Mouse (Mus musculus) lung, postnatal 25 days (tissue): Measurements from ENCODE around the gene Cnot2.
A peak's percentile ranks its signal among the peaks of the same experiment; 100 is the strongest.

ENCODE experiments used
- DNase-seq: peaks from one replicate; pipeline ENCODE4 v3.0.0; 2022; ENCODE audit warnings: low spot score

Cnot2 gene

DNA sequence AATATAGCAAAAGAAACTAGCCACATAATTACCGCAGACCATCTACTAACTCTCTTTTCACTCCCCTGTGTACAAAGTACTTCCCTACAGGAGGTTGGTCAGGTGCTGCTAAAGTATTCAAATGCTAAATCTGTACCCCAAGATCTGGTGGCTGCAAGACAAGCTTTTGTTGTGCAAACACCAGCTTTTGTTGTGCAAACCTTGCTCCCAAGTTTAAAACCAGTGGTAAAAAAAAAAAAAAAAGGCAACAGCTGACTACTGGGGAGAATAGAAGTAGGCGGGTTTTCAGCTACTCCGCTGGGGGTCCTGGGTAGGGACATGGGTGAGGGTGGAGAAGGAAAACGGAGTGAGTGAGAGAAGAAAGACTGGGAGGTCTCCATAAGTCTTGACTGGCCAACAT lies 19.1 kb downstream of the Cnot2 start:
- no peak for DNase-seq

DNA sequence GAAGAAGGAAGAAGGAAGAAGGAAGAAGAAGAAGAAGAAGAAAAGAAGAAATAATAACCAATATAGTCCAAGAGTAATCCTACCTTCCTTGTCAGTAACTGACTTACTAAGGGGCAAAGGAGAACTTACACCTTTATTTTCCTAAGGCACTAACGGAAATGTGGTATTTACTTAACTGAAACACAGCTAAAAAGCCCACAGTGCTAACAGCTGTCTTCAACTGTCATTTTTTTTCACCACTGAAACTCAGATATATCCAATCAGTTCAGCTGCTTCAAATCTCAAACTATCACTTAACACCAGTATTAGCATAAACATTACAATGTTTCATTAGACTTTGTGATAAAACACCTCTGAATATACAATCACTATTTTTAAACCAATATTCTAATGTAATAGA lies 22.1 kb downstream of the Cnot2 start:
- DNase-seq = no peak

DNA sequence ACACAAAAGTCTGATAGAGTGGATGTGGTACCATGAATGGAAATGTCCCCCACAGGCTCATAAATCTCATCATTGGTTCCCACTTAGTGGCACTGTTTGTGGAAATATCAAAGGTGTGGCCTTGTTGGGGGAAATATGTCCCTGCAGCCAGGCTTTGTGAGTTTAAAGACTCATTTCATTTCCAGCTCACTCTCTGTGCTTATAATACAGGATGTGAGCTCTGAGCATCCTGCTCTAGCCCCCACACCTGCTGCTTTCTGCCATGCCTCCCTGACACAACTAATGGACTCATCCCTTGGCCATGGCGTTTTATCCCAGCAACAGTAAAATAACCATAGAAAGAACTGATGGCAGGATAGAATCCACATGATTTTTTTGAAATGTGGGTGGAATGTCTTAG lies 24.1 kb downstream of the Cnot2 start:
- DNase-seq = no peak

DNA sequence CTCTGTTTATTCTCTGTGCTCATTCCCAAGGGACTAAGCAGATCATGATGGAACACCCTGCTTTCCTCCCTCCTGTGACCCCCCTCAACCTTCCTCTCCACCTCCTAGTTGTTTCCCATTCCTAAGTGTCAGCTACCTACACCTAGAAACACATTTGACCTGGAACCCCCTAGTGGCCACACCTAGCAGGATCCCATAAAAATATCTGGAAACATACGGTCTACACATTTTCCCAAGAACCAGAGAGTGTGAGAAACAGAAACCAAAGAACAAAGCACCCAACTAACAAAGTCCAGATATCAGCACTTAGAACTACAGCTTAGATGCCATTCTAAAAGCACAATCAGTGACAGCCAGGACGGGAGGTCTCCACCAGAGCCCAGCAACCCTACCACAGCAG lies 26.9 kb downstream of the Cnot2 start:
- DNase-seq = no peak

DNA sequence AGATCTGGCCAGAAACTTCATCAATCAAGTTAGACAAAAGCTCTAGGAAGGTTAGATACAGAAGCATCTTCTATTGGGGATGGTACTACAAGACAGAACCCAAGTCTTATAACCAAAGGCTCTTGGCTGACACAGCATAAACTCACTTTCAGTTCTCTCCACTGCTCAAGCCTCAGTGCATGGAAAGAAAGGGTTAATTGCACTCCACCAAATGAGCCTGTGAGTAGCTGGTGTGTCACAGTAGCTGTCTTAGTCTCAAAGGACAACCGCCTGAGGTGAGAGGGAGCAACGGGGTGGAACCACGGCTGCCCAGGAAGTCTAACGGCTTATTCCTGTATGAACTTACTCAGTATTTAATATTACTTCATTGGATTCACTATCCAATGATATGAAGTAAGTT lies 33.4 kb downstream of the Cnot2 start:
- DNase-seq = no peak

DNA sequence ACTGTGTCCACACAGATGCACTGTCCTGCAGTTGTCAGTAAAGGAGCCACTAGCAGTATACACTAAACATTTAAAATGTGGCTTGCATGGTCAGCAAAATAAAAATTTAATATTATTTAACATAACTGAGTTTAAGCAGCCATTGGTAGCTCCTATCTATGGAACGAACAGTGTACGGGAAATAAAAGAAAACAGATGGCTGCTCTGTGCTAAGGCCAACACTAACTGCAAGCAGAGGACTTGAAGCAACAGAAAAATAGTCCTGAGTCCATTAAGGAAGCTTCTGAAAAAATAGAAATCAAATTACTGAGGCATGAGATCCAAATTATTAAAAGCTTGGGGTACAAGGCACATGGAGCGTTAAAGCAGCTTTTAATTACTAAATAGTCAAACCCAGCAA lies 35.1 kb downstream of the Cnot2 start:
- no peak for DNase-seq

DNA sequence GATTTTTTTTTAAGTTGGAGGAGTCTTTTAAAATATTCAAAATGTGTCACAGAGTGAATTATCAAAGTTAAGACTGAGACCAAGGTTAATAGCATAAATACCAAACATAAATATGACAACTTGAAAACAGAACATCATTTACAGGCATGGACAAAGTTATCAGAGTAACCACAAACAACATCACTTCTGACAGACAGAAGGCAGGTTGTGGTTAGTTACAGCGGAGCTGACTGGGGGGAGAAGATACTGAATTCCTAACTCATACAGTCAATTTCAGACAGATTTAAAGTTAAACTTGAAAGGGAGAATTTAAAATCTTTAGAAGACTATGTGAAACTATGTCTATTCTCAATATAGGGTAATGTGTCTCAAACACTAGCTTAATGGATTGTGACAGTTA lies 38.2 kb downstream of the Cnot2 start:
- DNase-seq = no peak

DNA sequence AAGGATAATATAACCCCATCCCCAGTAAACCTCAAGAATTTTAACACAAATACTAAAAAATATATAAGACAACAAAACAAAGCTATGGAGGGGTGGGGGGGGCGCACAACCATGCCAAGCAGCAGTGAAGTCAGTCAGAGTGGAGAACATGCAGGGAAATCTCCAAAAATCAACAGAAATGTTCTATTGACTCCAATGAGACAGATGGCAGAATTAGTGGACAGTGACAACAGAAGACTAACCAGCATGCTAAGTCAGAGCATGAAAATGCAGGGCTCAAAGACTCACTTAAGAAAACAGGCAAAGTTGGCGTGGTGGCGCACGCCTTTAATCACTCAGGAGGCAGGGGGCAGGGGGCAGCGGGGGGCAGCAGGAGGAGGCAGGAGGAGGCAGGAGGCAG lies 40.6 kb downstream of the Cnot2 start:
- DNase-seq = no peak

DNA sequence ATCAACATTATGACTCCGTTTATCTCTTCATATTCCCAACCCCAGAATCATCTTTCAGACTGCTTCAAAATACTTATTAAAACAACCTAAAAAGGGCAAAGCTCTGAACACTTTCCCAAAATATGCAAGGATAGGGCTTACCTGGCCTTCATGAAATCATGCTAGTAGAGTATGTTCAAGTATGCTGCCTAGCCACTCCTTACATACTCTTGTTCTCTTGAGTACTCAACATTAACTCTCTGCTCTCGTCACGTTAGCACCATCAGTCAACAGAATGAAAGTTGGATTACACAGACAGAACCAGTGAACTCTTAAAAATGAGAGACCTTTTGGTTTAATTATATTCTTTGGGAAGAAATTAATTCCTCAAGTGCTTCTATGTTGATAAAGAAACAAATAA lies 43.8 kb downstream of the Cnot2 start:
- DNase-seq = peak; percentile 41

DNA sequence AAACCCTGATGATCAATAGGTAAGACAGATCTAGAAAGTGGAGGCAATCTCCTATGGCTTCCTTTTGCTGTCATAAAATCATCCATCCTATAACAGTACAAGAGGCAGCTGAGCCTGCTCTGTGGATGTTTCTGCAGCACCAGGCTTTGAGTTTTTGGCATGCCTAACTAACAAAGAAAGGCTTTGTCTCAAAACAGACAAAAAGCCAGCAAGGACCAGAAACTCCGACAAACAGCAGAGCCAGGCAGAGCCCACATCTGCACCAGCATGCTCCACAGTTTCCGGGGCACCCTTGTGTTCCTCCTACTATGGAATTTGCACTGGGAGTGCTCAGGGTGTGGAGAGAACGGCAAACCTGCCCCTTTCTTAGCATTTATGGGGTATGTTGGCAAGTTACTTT lies 47.0 kb downstream of the Cnot2 start:
- no peak for DNase-seq

DNA sequence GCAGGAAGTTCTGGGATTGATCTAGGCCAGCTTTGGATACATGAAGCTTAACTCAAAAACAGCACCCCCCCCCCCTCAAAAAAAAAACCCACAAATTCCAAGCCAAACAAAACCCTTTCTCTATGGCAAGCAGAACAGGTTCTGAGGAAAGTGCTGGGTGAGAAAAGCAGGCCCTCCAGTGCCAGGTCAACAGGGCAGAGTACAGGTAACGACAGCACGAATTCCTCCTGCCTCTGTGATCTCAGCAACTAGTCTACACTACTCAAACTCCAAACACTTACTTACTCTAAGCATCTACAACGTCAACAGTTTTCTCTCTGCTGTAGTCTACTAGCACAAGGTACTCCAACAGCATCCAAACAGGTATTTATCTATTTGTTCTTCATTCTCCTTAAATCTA lies 48.8 kb downstream of the Cnot2 start:
- no peak for DNase-seq

DNA sequence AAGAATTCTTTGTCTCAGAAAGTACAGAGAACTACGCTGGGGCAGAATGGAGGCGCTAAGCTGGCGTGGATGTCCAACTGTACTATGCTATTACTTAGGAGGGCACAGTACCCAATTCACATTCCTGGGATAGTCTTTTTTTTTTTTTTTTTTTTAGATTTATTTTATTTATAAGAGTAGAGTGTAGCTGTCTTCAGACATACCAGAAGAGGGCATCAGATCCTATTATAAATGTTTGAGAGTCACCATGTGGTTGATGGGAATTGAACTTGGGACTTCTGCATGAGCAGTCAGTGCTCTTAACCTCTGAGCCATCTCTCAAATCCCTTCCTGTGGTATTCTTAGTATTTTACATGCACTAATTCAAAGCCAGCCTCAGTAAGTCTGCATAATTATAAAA lies 50.2 kb downstream of the Cnot2 start:
- no peak for DNase-seq

DNA sequence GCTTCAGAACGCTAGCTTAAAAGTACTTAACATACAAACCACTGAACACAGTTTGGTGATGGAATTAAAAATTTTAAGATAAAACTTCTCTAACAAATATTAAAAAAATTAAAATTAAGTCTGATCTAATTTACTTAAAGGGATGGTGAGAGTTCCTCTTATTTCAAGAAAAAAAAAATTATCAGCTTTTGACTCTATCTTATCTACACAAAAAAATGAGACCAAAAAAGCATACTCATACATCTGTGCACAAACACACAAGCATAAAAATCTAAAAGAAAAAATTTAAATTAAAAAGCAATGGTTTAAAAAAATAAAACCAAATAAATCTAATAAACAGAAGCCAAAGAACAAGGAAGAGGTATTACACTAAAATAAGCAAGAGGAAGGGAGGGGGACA lies 61.7 kb downstream of the Cnot2 start:
- no peak for DNase-seq

DNA sequence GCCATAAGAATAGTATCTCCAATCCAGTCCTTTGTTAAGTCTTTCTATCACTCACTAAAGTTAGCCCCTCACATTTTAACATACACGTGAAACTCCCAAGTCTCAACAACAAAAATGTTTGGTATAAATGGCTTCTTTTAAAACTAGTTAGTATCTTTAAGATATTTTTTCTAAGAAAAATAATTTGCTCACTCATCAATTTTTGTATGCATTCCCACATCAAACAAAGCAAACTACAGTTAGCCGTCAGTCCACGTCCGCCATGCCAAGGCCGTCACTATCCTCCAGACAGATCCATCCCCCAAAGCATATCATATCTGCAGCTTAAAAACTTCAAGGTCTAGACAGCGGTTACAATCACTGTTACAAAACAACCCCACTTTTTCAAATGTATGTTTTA lies 65.7 kb downstream of the Cnot2 start:
- no peak for DNase-seq

DNA sequence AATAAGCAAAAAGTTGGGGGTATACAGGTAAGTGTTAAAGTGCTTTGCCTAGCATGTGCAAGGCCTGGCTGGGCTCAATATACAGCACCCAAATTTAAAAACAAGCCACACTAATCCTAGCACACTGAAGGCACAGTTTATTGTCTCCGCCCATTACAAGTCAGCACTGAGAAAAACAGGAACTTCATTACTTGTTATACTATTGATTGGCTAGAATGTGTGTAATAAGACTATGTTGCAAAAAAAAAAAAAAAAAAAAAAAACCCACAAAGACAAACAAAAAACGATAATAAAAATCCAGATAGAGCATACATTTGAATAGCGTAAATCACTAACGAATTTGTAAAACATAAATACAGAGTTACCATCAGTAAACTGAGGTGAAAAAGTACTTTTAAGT lies 66.2 kb downstream of the Cnot2 start:
- no peak for DNase-seq

DNA sequence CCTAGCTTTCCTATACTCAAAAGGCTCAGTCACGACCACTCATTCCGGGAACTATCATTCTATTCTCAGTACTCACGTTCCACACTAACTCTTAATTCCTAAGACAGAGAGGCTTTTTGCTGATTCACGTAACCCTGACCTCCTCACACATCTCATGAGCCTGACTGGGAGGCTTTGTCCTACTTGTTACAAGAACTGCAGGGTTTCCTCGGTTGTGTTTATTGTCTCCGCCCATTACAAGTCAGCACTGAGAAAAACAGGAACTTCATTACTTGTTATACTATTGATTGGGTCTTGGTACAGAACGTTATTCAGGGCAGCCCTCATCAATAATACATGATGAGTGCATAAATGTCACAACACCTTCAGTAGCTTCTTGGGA lies 68.1 kb downstream of the Cnot2 start:
- no peak for DNase-seq

DNA sequence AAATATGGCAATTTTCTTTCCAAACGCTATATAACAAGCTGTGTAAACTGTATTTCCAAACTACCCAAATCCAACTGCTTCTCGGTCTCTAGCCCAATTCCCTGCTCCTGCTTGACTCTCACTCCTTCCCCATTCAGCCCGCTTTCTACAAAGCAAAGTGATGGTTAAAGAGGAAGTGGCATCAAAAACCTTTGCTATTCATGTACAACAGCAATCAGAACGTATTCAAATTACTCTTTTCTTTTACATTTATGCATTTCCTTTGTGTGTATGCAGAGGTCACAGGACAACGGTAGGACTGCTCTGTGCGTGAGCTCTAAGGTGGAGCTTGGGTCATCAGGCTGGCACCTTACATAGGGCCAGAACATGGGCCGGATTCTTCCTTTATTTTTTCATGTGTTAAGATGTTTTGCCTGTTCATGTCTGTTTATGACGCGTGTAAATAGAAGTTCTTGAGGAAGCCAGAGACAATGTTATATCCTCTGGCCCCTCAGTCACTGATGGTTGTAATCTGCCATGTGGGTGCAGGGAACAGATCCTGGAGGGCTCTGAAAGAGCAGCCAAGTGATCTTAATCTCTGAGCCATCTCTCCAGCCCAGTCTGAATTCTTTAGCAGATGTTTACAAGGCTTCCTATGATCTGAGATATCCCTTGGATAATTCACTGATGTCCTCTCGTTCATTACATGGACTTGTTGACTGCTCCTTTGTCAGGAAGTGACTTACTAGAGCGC lies 68.6 kb downstream of the Cnot2 start:
- DNase-seq = peak; percentile 7

DNA sequence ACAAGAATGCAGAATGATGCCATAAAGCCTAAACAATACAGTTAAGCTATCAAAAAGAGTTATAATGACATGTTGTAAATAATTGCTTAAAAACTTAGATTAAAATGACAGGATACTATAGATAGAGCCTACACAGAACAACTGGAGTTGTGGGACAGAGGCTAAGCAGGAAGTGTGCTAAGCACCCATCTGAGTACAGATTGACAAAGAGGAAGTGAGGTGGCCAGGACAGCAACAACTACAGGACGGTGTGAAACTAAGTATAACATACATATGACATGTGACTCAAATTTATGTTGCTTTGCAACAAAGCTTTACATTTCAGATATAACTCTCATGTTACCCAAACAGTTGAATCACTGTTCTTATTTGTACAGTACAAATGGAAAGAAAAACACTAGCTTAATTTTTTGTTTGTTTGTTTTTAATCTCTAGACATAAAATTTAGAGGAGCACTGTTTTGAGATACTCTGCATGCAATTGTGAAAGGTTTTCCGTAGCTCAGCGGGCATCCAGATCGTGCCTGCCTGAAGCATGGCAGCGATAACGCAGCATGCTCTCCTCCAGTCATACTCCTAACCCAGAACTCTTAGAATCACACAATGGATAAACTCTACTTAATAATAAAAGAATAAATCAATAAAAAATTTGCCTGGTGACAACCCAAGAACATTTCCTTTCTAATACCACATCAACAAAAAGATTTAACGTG lies 75.9 kb downstream of the Cnot2 start:
- DNase-seq = peak; percentile 19

DNA sequence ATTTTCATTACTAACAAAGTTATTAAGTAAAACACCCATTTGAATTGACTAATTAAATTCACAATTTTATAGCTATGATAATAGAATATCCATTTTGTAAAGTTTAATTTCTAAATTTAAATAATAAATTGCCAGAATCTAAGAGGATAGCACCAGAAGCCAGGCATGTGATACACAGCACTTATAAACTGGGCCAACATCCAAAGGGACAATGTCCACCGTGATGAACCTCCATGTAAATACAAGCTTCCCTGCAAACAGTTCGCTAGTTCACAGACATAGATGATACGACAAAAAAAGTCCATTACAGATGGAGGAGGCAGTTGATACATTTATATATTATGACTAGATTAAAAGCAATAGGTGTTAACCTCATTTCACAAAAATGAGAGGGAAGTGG lies 88.5 kb downstream of the Cnot2 start:
- DNase-seq = no peak

DNA sequence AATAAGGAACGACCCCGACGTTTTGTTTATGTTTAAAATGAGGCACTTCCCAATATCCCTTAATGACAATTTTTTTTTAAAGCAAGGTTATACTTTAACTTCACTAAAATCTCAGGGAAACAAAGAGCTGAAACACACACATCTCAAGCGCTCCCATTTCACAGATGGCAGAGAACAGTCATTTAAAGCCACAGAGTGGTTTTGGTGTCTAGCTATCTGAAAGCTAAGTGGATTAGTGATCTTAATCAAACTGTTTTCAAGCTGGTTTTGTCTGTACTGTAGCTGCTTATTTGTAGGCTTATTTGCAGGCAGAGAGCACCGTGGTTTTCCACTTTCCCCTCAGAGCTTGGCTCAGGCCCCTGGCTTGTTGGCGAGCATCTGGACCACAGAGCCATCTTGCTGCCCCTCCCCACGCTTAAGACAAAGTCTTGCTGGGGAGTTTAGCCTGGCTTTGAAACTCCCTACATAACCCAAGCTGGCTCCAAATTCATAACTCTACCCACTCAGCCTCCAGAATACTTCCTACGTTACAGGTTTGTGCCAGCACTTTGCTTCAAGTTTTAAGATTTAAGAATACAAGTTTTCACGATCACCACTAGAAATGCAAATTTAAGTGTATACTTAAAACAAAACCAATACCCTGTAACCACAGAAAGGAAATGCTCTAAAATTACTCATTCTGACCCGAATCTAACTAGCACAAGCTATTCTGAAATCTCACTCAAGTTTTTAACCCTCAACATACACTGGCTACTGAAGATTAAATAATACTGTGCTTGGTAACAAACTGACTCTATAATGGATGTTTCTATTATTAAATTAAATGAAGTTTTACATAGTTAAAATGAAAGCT lies 94.2 kb downstream of the Cnot2 start:
- no peak for DNase-seq

DNA sequence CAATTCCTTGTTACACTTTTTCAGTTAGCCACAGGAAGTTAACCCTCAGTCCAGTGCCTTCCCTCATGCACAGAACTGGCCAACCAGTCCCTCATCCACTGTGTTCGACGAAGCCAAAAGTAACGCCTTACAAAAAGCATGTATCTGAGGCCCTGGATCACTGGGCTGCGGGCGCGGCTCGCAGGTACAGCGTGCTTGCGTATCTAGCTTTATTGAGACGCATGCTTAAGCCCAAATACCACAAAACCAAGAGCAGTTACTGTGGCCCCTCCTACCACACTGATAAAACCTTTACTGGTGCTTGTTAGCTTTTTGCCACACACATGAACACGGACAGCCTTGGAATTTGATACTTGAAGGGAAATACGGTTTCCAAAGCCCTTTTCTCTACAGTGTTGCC lies 99.4 kb downstream of the Cnot2 start:
- no peak for DNase-seq

DNA sequence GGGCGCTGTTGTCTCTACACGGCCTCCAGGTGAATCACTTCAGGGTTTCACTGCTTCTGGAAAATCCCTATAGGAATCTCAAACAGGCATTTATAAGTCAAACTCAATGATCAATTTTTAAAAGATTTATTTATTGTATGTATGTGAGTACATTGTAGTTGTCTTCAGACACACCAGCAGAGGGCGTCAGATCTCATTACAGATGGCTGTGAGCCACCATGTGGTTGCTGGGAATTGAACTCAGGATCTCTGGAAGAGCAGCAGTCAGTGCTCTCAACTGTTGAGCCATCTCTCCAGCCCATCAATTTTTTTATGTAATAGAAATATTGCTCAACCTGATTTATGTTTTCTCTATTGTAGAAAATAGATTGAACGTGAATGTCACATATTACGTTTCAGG lies 100.3 kb downstream of the Cnot2 start:
- DNase-seq = no peak

DNA sequence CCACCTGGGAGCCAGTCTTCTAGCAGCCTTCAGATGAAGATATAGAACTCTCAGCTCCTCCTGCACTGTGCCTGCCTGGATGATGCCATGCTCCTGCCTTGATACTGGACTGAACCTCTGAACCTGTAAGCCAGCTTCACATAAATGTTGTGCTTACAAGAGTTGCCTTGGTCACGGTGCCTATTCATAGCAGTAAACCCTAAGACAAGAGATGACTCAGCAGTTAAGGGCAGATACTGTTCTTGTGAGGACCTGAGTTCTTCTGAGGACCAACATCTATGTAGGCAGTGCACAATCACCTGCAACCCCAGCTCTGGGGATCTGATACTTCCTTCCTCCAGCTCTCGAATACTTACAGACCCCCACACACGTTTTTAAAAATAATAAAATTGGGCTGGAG lies 104.8 kb downstream of the Cnot2 start:
- no peak for DNase-seq
